Mouse (Mus musculus): ENCODE measurements at regions not wholly inside any gene's neighbourhood (a gene's known extent, or its start where the extent isn't known, plus 50 kb on each side); places are given as distances from the start of the nearest gene placed in this dataset.

GRCm38 (mm10) chr1:76392536-76392935 lies 846.5 kb downstream of the Slc4a3 start:
- TF ChIP-seq EP300 (IDR thresholded peaks at IDR 0.05; ENCODE audit: low read depth) (no peak), CTCF (IDR thresholded peaks at IDR 0.05; ENCODE audit: low read depth) (no peak)
- Histone ChIP-seq H3K9ac (replicated peaks) (no peak overlapping the region), H3K4me2 (ENCODE audit: low read depth, low read length) (no peak overlapping the region), H3K9me3 (ENCODE audit: low read length) (no peaks in the 10 kb centered on the region), H3K27ac (ENCODE audit: low read depth) (no peak overlapping the region), H3K27me3 (ENCODE audit: insufficient read depth, low read length) (no peaks in the 10 kb centered on the region), H3K4me3 (ENCODE audit: low read depth, low read length) (no peak overlapping the region), H3K4me1 (ENCODE audit: insufficient read depth) (no peaks in the 10 kb centered on the region), H3K36me3 (replicated peaks; ENCODE audit: insufficient read depth, low read length) (no peaks in the 10 kb centered on the region)
- DNase-seq: no peak
- 57% methylated on average over 6 of the region's 6 CpGs for WGBS (ENCODE audit: insufficient replicate concordance)
- ATAC-seq: no peak

DNA sequence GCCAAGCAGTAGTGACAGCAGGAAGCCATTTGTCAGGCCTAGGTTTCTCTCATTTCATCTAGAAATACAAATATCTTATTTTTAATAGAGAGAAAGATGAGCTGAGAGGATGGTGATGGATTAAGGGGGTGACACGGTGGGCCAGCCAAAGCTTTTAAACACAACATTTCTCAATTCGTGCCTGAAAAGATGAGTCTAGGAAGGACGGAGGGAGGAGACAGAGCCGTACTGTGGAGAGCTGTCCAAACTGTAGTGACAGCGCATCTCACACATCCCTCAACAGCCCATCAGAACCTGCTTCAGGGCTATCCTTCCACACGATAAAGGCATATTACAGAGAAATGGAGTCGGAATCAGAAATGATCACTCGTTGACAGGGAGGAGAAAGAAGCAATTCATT lies 848.0 kb downstream of the Slc4a3 start:
- H3K4me3 ChIP-seq (ENCODE audit: low read depth, low read length): no peak overlapping the region
- no peak for ATAC-seq

DNA sequence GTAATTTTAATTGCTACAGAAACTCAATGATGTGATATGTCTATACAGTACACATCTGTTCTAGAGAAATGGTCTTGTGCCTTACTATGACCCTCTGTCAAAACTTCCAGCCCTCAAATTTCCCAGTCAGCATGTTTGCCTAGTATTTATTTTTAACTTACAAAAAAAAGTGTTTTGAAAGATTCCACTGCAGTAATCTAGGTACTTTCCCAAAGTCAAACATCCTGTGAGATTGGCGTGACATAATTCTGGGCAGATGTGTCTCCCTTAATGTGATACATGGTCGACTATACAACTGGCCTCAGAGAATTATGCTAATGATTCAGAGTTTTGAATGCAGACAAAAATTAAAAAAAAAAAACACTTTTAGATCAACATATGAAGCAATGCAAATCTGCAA lies 856.8 kb downstream of the Slc4a3 start:
- Histone ChIP-seq H3K4me3 (ENCODE audit: low read depth, low read length) (no peak overlapping the region), H3K9ac (replicated peaks) (no peak overlapping the region), H3K27ac (ENCODE audit: low read depth) (no peak overlapping the region), H3K36me3 (replicated peaks; ENCODE audit: insufficient read depth, low read length) (no peaks in the 10 kb centered on the region), H3K4me2 (ENCODE audit: low read depth, low read length) (no peak overlapping the region), H3K9me3 (ENCODE audit: low read length) (no peaks in the 10 kb centered on the region), H3K4me1 (ENCODE audit: insufficient read depth) (no peaks in the 10 kb centered on the region), H3K27me3 (ENCODE audit: insufficient read depth, low read length) (no peaks in the 10 kb centered on the region)
- ATAC-seq: no peak
- 63% methylated on average over 2 of the region's 2 CpGs for WGBS (ENCODE audit: insufficient replicate concordance)
- no peak for TF ChIP-seq EP300 (IDR thresholded peaks at IDR 0.05; ENCODE audit: low read depth)
- no peak for TF ChIP-seq CTCF (IDR thresholded peaks at IDR 0.05; ENCODE audit: low read depth)
- DNase-seq: no peak

More for the DNA sequence above, 848.0 kb downstream of the Slc4a3 start:
- Histone ChIP-seq H3K36me3 (replicated peaks; ENCODE audit: insufficient read depth, low read length) (no peaks in the 10 kb centered on the region), H3K9ac (replicated peaks) (no peak overlapping the region), H3K27me3 (ENCODE audit: insufficient read depth, low read length) (no peaks in the 10 kb centered on the region), H3K4me2 (ENCODE audit: low read depth, low read length) (no peak overlapping the region), H3K27ac (ENCODE audit: low read depth) (no peak overlapping the region), H3K4me1 (ENCODE audit: insufficient read depth) (no peaks in the 10 kb centered on the region), H3K9me3 (ENCODE audit: low read length) (no peaks in the 10 kb centered on the region)
- TF ChIP-seq EP300 (IDR thresholded peaks at IDR 0.05; ENCODE audit: low read depth): no peak
- TF ChIP-seq CTCF (IDR thresholded peaks at IDR 0.05; ENCODE audit: low read depth): no peak
- WGBS (ENCODE audit: insufficient replicate concordance): 76% methylated on average over 8 of the region's 8 CpGs
- no peak for DNase-seq

- WGBS (ENCODE audit: insufficient replicate concordance): 27% methylated on average over 4 of the region's 4 CpGs
- ATAC-seq: no peak
These were observed 857.9 kb downstream of the Slc4a3 start for GRCm38 (mm10) chr1:76404003-76404402.

GRCm38 (mm10) chr1:76410813-76411212 lies 864.7 kb downstream of the Slc4a3 start:
- no peaks in the 10 kb centered on the region for H3K4me1 ChIP-seq (ENCODE audit: insufficient read depth)
- DNase-seq (no peak), ATAC-seq (no peak)
- no peak for TF ChIP-seq EP300 (IDR thresholded peaks at IDR 0.05; ENCODE audit: low read depth)
- TF ChIP-seq CTCF (IDR thresholded peaks at IDR 0.05; ENCODE audit: low read depth): no peak
- H3K4me3 ChIP-seq (ENCODE audit: low read depth, low read length): no peak overlapping the region
- 77% methylated on average over 4 of the region's 4 CpGs for WGBS (ENCODE audit: insufficient replicate concordance)
- no peak overlapping the region for H3K9ac ChIP-seq (replicated peaks)
- no peaks in the 10 kb centered on the region for H3K9me3 ChIP-seq (ENCODE audit: low read length)
- H3K4me2 ChIP-seq (ENCODE audit: low read depth, low read length): no peak overlapping the region
- H3K36me3 ChIP-seq (replicated peaks; ENCODE audit: insufficient read depth, low read length): no peaks in the 10 kb centered on the region
- no peaks in the 10 kb centered on the region for H3K27me3 ChIP-seq (ENCODE audit: insufficient read depth, low read length)
- H3K27ac ChIP-seq (ENCODE audit: low read depth): no peak overlapping the region

More at GRCm38 (mm10) chr1:76404003-76404402, 857.9 kb downstream of the Slc4a3 start:
- DNase-seq: no peak
- Histone ChIP-seq H3K9ac (replicated peaks) (no peak overlapping the region), H3K4me1 (ENCODE audit: insufficient read depth) (no peaks in the 10 kb centered on the region), H3K27ac (ENCODE audit: low read depth) (no peak overlapping the region), H3K27me3 (ENCODE audit: insufficient read depth, low read length) (no peaks in the 10 kb centered on the region), H3K4me3 (ENCODE audit: low read depth, low read length) (no peak overlapping the region), H3K36me3 (replicated peaks; ENCODE audit: insufficient read depth, low read length) (no peaks in the 10 kb centered on the region), H3K4me2 (ENCODE audit: low read depth, low read length) (no peak overlapping the region), H3K9me3 (ENCODE audit: low read length) (no peaks in the 10 kb centered on the region)
- no peak for TF ChIP-seq EP300 (IDR thresholded peaks at IDR 0.05; ENCODE audit: low read depth)
- no peak for TF ChIP-seq CTCF (IDR thresholded peaks at IDR 0.05; ENCODE audit: low read depth)

GRCm38 (mm10) chr1:76420525-76420924 lies 874.5 kb downstream of the Slc4a3 start:
- no peak overlapping the region for H3K9ac ChIP-seq (replicated peaks)
- no peak for ATAC-seq
- WGBS (ENCODE audit: insufficient replicate concordance): 81% methylated on average over 9 of the region's 9 CpGs

DNA sequence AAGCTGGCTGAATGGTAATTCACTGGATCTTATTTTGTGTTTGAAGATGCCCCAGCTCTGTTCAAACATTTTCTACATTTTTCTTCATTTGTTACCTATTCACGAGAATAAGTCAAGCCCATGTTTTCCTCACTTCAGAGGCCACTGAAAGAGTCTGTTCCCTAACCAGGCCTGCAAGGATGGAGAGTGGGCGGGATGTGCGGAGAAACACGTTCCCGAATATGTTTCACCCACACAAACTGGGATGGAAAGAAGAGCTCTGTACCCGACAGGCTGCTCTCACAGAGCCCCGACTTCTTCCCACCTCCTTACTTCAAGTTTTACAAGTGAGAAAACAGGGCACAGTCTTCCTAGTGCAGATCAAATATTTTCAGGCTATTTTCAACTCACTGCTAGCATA lies 881.4 kb downstream of the Slc4a3 start:
- H3K9ac ChIP-seq (replicated peaks): no peak overlapping the region
- H3K4me2 ChIP-seq (ENCODE audit: low read depth, low read length): no peak overlapping the region
- no peaks in the 10 kb centered on the region for H3K4me1 ChIP-seq (ENCODE audit: insufficient read depth)
- H3K27me3 ChIP-seq (ENCODE audit: insufficient read depth, low read length): no peaks in the 10 kb centered on the region
- H3K9me3 ChIP-seq (ENCODE audit: low read length): no peaks in the 10 kb centered on the region
- no peak for DNase-seq
- no peak overlapping the region for H3K4me3 ChIP-seq (ENCODE audit: low read depth, low read length)
- H3K36me3 ChIP-seq (replicated peaks; ENCODE audit: insufficient read depth, low read length): no peaks in the 10 kb centered on the region
- WGBS (ENCODE audit: insufficient replicate concordance): 80% methylated on average over 7 of the region's 7 CpGs
- no peak overlapping the region for H3K27ac ChIP-seq (ENCODE audit: low read depth)
- TF ChIP-seq CTCF (IDR thresholded peaks at IDR 0.05; ENCODE audit: low read depth) (no peak), EP300 (IDR thresholded peaks at IDR 0.05; ENCODE audit: low read depth) (no peak)
- ATAC-seq: no peak

More at GRCm38 (mm10) chr1:76420525-76420924, 874.5 kb downstream of the Slc4a3 start:
- no peaks in the 10 kb centered on the region for H3K9me3 ChIP-seq (ENCODE audit: low read length)
- no peaks in the 10 kb centered on the region for H3K4me1 ChIP-seq (ENCODE audit: insufficient read depth)
- no peak overlapping the region for H3K4me3 ChIP-seq (ENCODE audit: low read depth, low read length)
- no peaks in the 10 kb centered on the region for H3K27me3 ChIP-seq (ENCODE audit: insufficient read depth, low read length)
- DNase-seq: no peak
- no peak overlapping the region for H3K4me2 ChIP-seq (ENCODE audit: low read depth, low read length)
- H3K27ac ChIP-seq (ENCODE audit: low read depth): no peak overlapping the region
- H3K36me3 ChIP-seq (replicated peaks; ENCODE audit: insufficient read depth, low read length): no peaks in the 10 kb centered on the region
- TF ChIP-seq CTCF (IDR thresholded peaks at IDR 0.05; ENCODE audit: low read depth) (no peak), EP300 (IDR thresholded peaks at IDR 0.05; ENCODE audit: low read depth) (no peak)

Data from liver, postnatal 0 days (tissue).